Mouse (Mus musculus): ENCODE data around the gene Arid1b. TPM values are rescaled to one million over a fixed set of nuclear protein-coding genes. Genes with fewer than 3 reads are reported as not detected.

Arid1b gene
- polyA plus RNA-seq, 1 experiment from 2014 or later: 4.8 TPM

- H3K27ac ChIP-seq (ENCODE audit: low read depth, low read length): no peak overlapping the region
- H3K9me3 ChIP-seq (ENCODE audit: control insufficient read depth): no peaks in the 10 kb centered on the region
- TF ChIP-seq CTCF (IDR thresholded peaks at IDR 0.05; ENCODE audit: low read depth): no peak
- no peak overlapping the region for H3K4me2 ChIP-seq (replicated peaks; ENCODE audit: low read depth)
- ATAC-seq: no peak
- H3K4me1 ChIP-seq (replicated peaks; ENCODE audit: control insufficient read depth, insufficient read depth, low read length): no peaks in the 10 kb centered on the region
- H3K4me3 ChIP-seq (ENCODE audit: low read depth, low read length): no peak overlapping the region
- WGBS: 93% methylated on average over 1 of the region's 1 CpGs
- peaks cover 35% of the 10 kb centered on the region for H3K36me3 ChIP-seq (ENCODE audit: control insufficient read depth, insufficient read depth)
- H3K9ac ChIP-seq (ENCODE audit: low read depth, low read length): no peak overlapping the region
- no peaks in the 10 kb centered on the region for H3K27me3 ChIP-seq (replicated peaks; ENCODE audit: control insufficient read depth, insufficient read depth, low read length)
Observed at GRCm38 (mm10) chr17:5344426-5344825, 350.3 kb downstream of the Arid1b start.

GRCm38 (mm10) chr17:5345810-5346209, 351.7 kb downstream of the Arid1b start:
- Histone ChIP-seq H3K9me3 (ENCODE audit: control insufficient read depth) (no peaks in the 10 kb centered on the region), H3K27me3 (replicated peaks; ENCODE audit: control insufficient read depth, insufficient read depth, low read length) (no peaks in the 10 kb centered on the region), H3K9ac (ENCODE audit: low read depth, low read length) (no peak overlapping the region), H3K27ac (ENCODE audit: low read depth, low read length) (no peak overlapping the region), H3K4me3 (ENCODE audit: low read depth, low read length) (no peak overlapping the region), H3K4me1 (replicated peaks; ENCODE audit: control insufficient read depth, insufficient read depth, low read length) (no peaks in the 10 kb centered on the region), H3K36me3 (ENCODE audit: control insufficient read depth, insufficient read depth) (peaks cover 23% of the 10 kb centered on the region), H3K4me2 (replicated peaks; ENCODE audit: low read depth) (no peak overlapping the region)
- no peak for TF ChIP-seq CTCF (IDR thresholded peaks at IDR 0.05; ENCODE audit: low read depth)
- 90% methylated on average over 5 of the region's 5 CpGs for WGBS
- ATAC-seq: no peak

- no peaks in the 10 kb centered on the region for H3K4me1 ChIP-seq (replicated peaks; ENCODE audit: control insufficient read depth, insufficient read depth, low read length)
- H3K9me3 ChIP-seq (ENCODE audit: control insufficient read depth): no peaks in the 10 kb centered on the region
- no peak overlapping the region for H3K4me2 ChIP-seq (replicated peaks; ENCODE audit: low read depth)
- no peaks in the 10 kb centered on the region for H3K27me3 ChIP-seq (replicated peaks; ENCODE audit: control insufficient read depth, insufficient read depth, low read length)
- no peaks in the 10 kb centered on the region for H3K36me3 ChIP-seq (ENCODE audit: control insufficient read depth, insufficient read depth)
- H3K4me3 ChIP-seq (ENCODE audit: low read depth, low read length): no peak overlapping the region
- no peak for TF ChIP-seq CTCF (IDR thresholded peaks at IDR 0.05; ENCODE audit: low read depth)
- ATAC-seq: no peak
- H3K9ac ChIP-seq (ENCODE audit: low read depth, low read length): no peak overlapping the region
- 70% methylated on average over 5 of the region's 5 CpGs for WGBS
- no peak overlapping the region for H3K27ac ChIP-seq (ENCODE audit: low read depth, low read length)
Observed at GRCm38 (mm10) chr17:5352901-5353300, 358.8 kb downstream of the Arid1b start.

GRCm38 (mm10) chr17:5360759-5361158, 366.6 kb downstream of the Arid1b start:
- no peaks in the 10 kb centered on the region for H3K9me3 ChIP-seq (ENCODE audit: control insufficient read depth)
- no peak for TF ChIP-seq CTCF (IDR thresholded peaks at IDR 0.05; ENCODE audit: low read depth)
- H3K4me3 ChIP-seq (ENCODE audit: low read depth, low read length): no peak overlapping the region
- WGBS: 83% methylated on average over 2 of the region's 2 CpGs
- ATAC-seq: no peak
- no peaks in the 10 kb centered on the region for H3K27me3 ChIP-seq (replicated peaks; ENCODE audit: control insufficient read depth, insufficient read depth, low read length)
- no peak overlapping the region for H3K9ac ChIP-seq (ENCODE audit: low read depth, low read length)
- no peak overlapping the region for H3K4me2 ChIP-seq (replicated peaks; ENCODE audit: low read depth)
- H3K36me3 ChIP-seq (ENCODE audit: control insufficient read depth, insufficient read depth): no peaks in the 10 kb centered on the region
- H3K4me1 ChIP-seq (replicated peaks; ENCODE audit: control insufficient read depth, insufficient read depth, low read length): no peaks in the 10 kb centered on the region
- H3K27ac ChIP-seq (ENCODE audit: low read depth, low read length): no peak overlapping the region

- no peaks in the 10 kb centered on the region for H3K4me1 ChIP-seq (replicated peaks; ENCODE audit: control insufficient read depth, insufficient read depth, low read length)
- no peak overlapping the region for H3K27ac ChIP-seq (ENCODE audit: low read depth, low read length)
- no peak overlapping the region for H3K4me2 ChIP-seq (replicated peaks; ENCODE audit: low read depth)
- no peaks in the 10 kb centered on the region for H3K36me3 ChIP-seq (ENCODE audit: control insufficient read depth, insufficient read depth)
- peak; percentile 38 for TF ChIP-seq CTCF (IDR thresholded peaks at IDR 0.05; ENCODE audit: low read depth)
- no peaks in the 10 kb centered on the region for H3K27me3 ChIP-seq (replicated peaks; ENCODE audit: control insufficient read depth, insufficient read depth, low read length)
- peak; percentile 84 for ATAC-seq
- 31% methylated on average over 8 of the region's 8 CpGs for WGBS
- H3K4me3 ChIP-seq (ENCODE audit: low read depth, low read length): no peak overlapping the region
- no peak overlapping the region for H3K9ac ChIP-seq (ENCODE audit: low read depth, low read length)
- no peaks in the 10 kb centered on the region for H3K9me3 ChIP-seq (ENCODE audit: control insufficient read depth)
Observed at GRCm38 (mm10) chr17:5365992-5366398, 371.9 kb downstream of the Arid1b start.

- no peaks in the 10 kb centered on the region for H3K27me3 ChIP-seq (replicated peaks; ENCODE audit: control insufficient read depth, insufficient read depth, low read length)
- H3K4me2 ChIP-seq (replicated peaks; ENCODE audit: low read depth): no peak overlapping the region
- H3K9me3 ChIP-seq (ENCODE audit: control insufficient read depth): no peaks in the 10 kb centered on the region
- no peak overlapping the region for H3K9ac ChIP-seq (ENCODE audit: low read depth, low read length)
- no peak overlapping the region for H3K4me3 ChIP-seq (ENCODE audit: low read depth, low read length)
- no peak overlapping the region for H3K27ac ChIP-seq (ENCODE audit: low read depth, low read length)
- ATAC-seq: no peak
- no peaks in the 10 kb centered on the region for H3K4me1 ChIP-seq (replicated peaks; ENCODE audit: control insufficient read depth, insufficient read depth, low read length)
- no peak for TF ChIP-seq CTCF (IDR thresholded peaks at IDR 0.05; ENCODE audit: low read depth)
- 67% methylated on average over 4 of the region's 4 CpGs for WGBS
- H3K36me3 ChIP-seq (ENCODE audit: control insufficient read depth, insufficient read depth): no peaks in the 10 kb centered on the region
Observed at GRCm38 (mm10) chr17:5371032-5371431, 376.9 kb downstream of the Arid1b start.

- no peaks in the 10 kb centered on the region for H3K36me3 ChIP-seq (ENCODE audit: control insufficient read depth, insufficient read depth)
Observed at GRCm38 (mm10) chr17:5371521-5371920, 377.4 kb downstream of the Arid1b start.

More at GRCm38 (mm10) chr17:5371521-5371920, 377.4 kb downstream of the Arid1b start:
- Histone ChIP-seq H3K9me3 (ENCODE audit: control insufficient read depth) (no peaks in the 10 kb centered on the region), H3K27me3 (replicated peaks; ENCODE audit: control insufficient read depth, insufficient read depth, low read length) (no peaks in the 10 kb centered on the region), H3K27ac (ENCODE audit: low read depth, low read length) (no peak overlapping the region), H3K4me3 (ENCODE audit: low read depth, low read length) (no peak overlapping the region), H3K4me2 (replicated peaks; ENCODE audit: low read depth) (no peak overlapping the region), H3K9ac (ENCODE audit: low read depth, low read length) (no peak overlapping the region), H3K4me1 (replicated peaks; ENCODE audit: control insufficient read depth, insufficient read depth, low read length) (no peaks in the 10 kb centered on the region)
- TF ChIP-seq CTCF (IDR thresholded peaks at IDR 0.05; ENCODE audit: low read depth): no peak
- ATAC-seq: no peak
- WGBS: 69% methylated on average over 7 of the region's 7 CpGs

All from intestine, postnatal 0 days (tissue).